Mouse (Mus musculus) testis, adult 2 months (tissue): ENCODE data around the gene H2-DMb1.

ENCODE experiments used
- CTCF ChIP-seq: fragments of 200-500 bp; IDR thresholded peaks from 2 replicates; pipeline ENCODE4 v1.5.1; 2012; ENCODE audit warnings: low read depth, mild to moderate bottlenecking, inconsistent platforms, low read length, moderate library complexity; ENCODE audit not compliant: control insufficient read depth, insufficient read depth, insufficient replicate concordance
- POLR2A ChIP-seq: fragments of 200-500 bp; IDR thresholded peaks from 2 replicates; pipeline ENCODE4 v1.6.1; 2012; ENCODE audit warnings: low read depth, mild to moderate bottlenecking, inconsistent platforms, low read length, moderate library complexity; ENCODE audit not compliant: control insufficient read depth

DNA sequence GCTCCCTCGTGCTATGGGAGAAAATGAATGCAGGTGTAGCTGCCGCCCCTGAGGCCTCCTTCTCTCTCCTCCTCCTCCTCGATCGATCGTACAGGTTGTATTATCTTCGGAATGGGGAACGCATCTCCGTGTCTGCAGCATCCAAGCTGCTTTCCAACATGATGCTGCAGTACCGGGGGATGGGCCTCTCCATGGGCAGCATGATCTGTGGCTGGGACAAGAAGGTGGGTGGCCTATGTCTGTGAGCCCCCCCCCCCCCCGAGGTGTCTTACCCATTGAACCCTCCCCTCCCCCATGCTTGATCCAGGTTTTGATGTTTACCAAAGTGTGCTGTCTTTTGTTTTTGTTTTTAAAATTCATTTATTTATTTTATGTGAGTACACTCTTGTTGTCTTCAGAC, 47.2 kb downstream of the H2-DMb1 start:
- TF ChIP-seq CTCF (no peak), POLR2A (no peak)
